Mouse (Mus musculus): ENCODE results near the gene Inpp5d. TPM values are rescaled to one million over a fixed set of nuclear protein-coding genes. Genes with fewer than 3 reads are reported as not detected.

Inpp5d gene
- 5.1 and 6.7 TPM in 2 replicates for polyA plus RNA-seq (2015; fragmentation: Nextera tagmentation; extraction: Ambion mirVana)

GRCm38 (mm10) chr1:87620211-87620668, at the start of gene Inpp5d:
Inpp5d (plus strand) TSS chr1:87620312.
- H3K4me3 ChIP-seq (replicated peaks) = peak within 1 kb of the TSS; percentile 25
- no peaks in the 10 kb centered on the region for H3K27me3 ChIP-seq (replicated peaks)
- no peak for ATAC-seq (ENCODE audit: insufficient read depth, low FRiP score, low read depth)
- no peaks in the 10 kb centered on the region for H3K9me3 ChIP-seq
- H3K4me1 ChIP-seq = no peaks in the 10 kb centered on the region
- 73% methylated on average over 12 of the region's 12 CpGs for WGBS
- H3K4me2 ChIP-seq = peak within 1 kb of the TSS; percentile 2
- no peak within 1 kb of the TSS for H3K9ac ChIP-seq
- H3K27ac ChIP-seq = 0 out of 2 replicates have a peak within 1 kb of the TSS, but pooled peaks have one; percentile 28
- no peaks in the 10 kb centered on the region for H3K36me3 ChIP-seq

- Histone ChIP-seq H3K4me2 (peak overlapping the region; percentile 42), H3K4me1 (peaks cover 16% of the 10 kb centered on the region), H3K4me3 (replicated peaks) (peak overlapping the region; percentile 25), H3K9me3 (no peaks in the 10 kb centered on the region), H3K9ac (no peak overlapping the region), H3K27me3 (replicated peaks) (no peaks in the 10 kb centered on the region), H3K36me3 (no peaks in the 10 kb centered on the region), H3K27ac (peak overlapping the region; percentile 69)
- ATAC-seq (ENCODE audit: insufficient read depth, low FRiP score, low read depth) = no peak
- WGBS = 51% methylated on average over 5 of the region's 5 CpGs
Observed at GRCm38 (mm10) chr1:87573261-87573660, 46.9 kb upstream of the Inpp5d start.

- peak within 1 kb of the TSS; percentile 42 for H3K4me2 ChIP-seq
- WGBS = 49% methylated on average over 6 of the region's 6 CpGs
- no peaks in the 10 kb centered on the region for H3K9me3 ChIP-seq
- H3K36me3 ChIP-seq = no peaks in the 10 kb centered on the region
- H3K27me3 ChIP-seq (replicated peaks) = no peaks in the 10 kb centered on the region
- peak within 1 kb of the TSS; percentile 25 for H3K4me3 ChIP-seq (replicated peaks)
- H3K27ac ChIP-seq = peak within 1 kb of the TSS; percentile 89
- peaks cover 16% of the 10 kb centered on the region for H3K4me1 ChIP-seq
- peak; percentile 91 for ATAC-seq (ENCODE audit: insufficient read depth, low FRiP score, low read depth)
- H3K9ac ChIP-seq = no peak within 1 kb of the TSS
Observed at GRCm38 (mm10) chr1:87573800-87574215, 46.3 kb upstream of the Inpp5d start, which contains the start of gene Ngef. Ngef (minus strand) TSS chr1:87573870.

- peak overlapping the region; percentile 42 for H3K4me2 ChIP-seq
- peak overlapping the region; percentile 89 for H3K27ac ChIP-seq
- no peaks in the 10 kb centered on the region for H3K27me3 ChIP-seq (replicated peaks)
- H3K36me3 ChIP-seq = no peaks in the 10 kb centered on the region
- WGBS = 37% methylated on average over 6 of the region's 6 CpGs
- H3K4me3 ChIP-seq (replicated peaks) = peak overlapping the region; percentile 5; the same call in 1 of the 2 replicates
- 0 out of 2 replicates have a peak, but pooled peaks have one; percentile 17 for ATAC-seq (ENCODE audit: insufficient read depth, low FRiP score, low read depth)
- no peaks in the 10 kb centered on the region for H3K9me3 ChIP-seq
- peaks cover 16% of the 10 kb centered on the region for H3K4me1 ChIP-seq
- H3K9ac ChIP-seq = no peak overlapping the region
Observed at GRCm38 (mm10) chr1:87574353-87574752, 45.8 kb upstream of the Inpp5d start.

- Histone ChIP-seq H3K4me1 (peaks cover 16% of the 10 kb centered on the region), H3K27me3 (replicated peaks) (no peaks in the 10 kb centered on the region), H3K9me3 (no peaks in the 10 kb centered on the region), H3K4me3 (replicated peaks) (no peak overlapping the region), H3K4me2 (peak overlapping the region; percentile 42; the same call in 1 of the 2 replicates), H3K9ac (no peak overlapping the region), H3K36me3 (no peaks in the 10 kb centered on the region), H3K27ac (peak overlapping the region; percentile 89)
- peak; percentile 76 for ATAC-seq (ENCODE audit: insufficient read depth, low FRiP score, low read depth)
- 41% methylated on average over 7 of the region's 7 CpGs for WGBS
Observed at GRCm38 (mm10) chr1:87574785-87575184, 45.3 kb upstream of the Inpp5d start.

- no peak for ATAC-seq (ENCODE audit: insufficient read depth, low FRiP score, low read depth)
Observed at GRCm38 (mm10) chr1:87578965-87579364, 41.1 kb upstream of the Inpp5d start.

GRCm38 (mm10) chr1:87580824-87581223, 39.3 kb upstream of the Inpp5d start:
- H3K9me3 ChIP-seq = no peaks in the 10 kb centered on the region
- H3K4me1 ChIP-seq = no peaks in the 10 kb centered on the region
- H3K9ac ChIP-seq = no peak overlapping the region
- no peak overlapping the region for H3K4me3 ChIP-seq (replicated peaks)
- H3K27me3 ChIP-seq (replicated peaks) = no peaks in the 10 kb centered on the region
- no peaks in the 10 kb centered on the region for H3K36me3 ChIP-seq
- no peak overlapping the region for H3K4me2 ChIP-seq
- no peak for ATAC-seq (ENCODE audit: insufficient read depth, low FRiP score, low read depth)
- no peak overlapping the region for H3K27ac ChIP-seq
- WGBS = 16% methylated on average over 3 of the region's 3 CpGs

More at GRCm38 (mm10) chr1:87578965-87579364, 41.1 kb upstream of the Inpp5d start:
- no peaks in the 10 kb centered on the region for H3K36me3 ChIP-seq
- no peaks in the 10 kb centered on the region for H3K27me3 ChIP-seq (replicated peaks)
- no peak overlapping the region for H3K27ac ChIP-seq
- H3K9me3 ChIP-seq = no peaks in the 10 kb centered on the region
- H3K9ac ChIP-seq = no peak overlapping the region
- H3K4me1 ChIP-seq = peaks cover 13% of the 10 kb centered on the region
- H3K4me3 ChIP-seq (replicated peaks) = no peak overlapping the region
- WGBS = 75% methylated on average over 6 of the region's 6 CpGs
- no peak overlapping the region for H3K4me2 ChIP-seq

GRCm38 (mm10) chr1:87589162-87589561, 30.9 kb upstream of the Inpp5d start:
- WGBS = 86% methylated on average over 7 of the region's 7 CpGs
- no peaks in the 10 kb centered on the region for H3K4me1 ChIP-seq
- H3K27ac ChIP-seq = no peak overlapping the region

GRCm38 (mm10) chr1:87589980-87590379, 30.1 kb upstream of the Inpp5d start:
- ATAC-seq (ENCODE audit: insufficient read depth, low FRiP score, low read depth) = no peak
- no peaks in the 10 kb centered on the region for H3K4me1 ChIP-seq
- H3K4me3 ChIP-seq (replicated peaks) = no peak overlapping the region
- H3K9ac ChIP-seq = no peak overlapping the region
- no peak overlapping the region for H3K4me2 ChIP-seq
- H3K36me3 ChIP-seq = no peaks in the 10 kb centered on the region
- H3K27ac ChIP-seq = no peak overlapping the region
- H3K27me3 ChIP-seq (replicated peaks) = no peaks in the 10 kb centered on the region
- no peaks in the 10 kb centered on the region for H3K9me3 ChIP-seq
- 85% methylated on average over 8 of the region's 8 CpGs for WGBS

More at GRCm38 (mm10) chr1:87589162-87589561, 30.9 kb upstream of the Inpp5d start:
- no peaks in the 10 kb centered on the region for H3K9me3 ChIP-seq
- H3K4me3 ChIP-seq (replicated peaks) = no peak overlapping the region
- no peak overlapping the region for H3K9ac ChIP-seq
- no peak overlapping the region for H3K4me2 ChIP-seq
- ATAC-seq (ENCODE audit: insufficient read depth, low FRiP score, low read depth) = no peak
- no peaks in the 10 kb centered on the region for H3K36me3 ChIP-seq
- H3K27me3 ChIP-seq (replicated peaks) = no peaks in the 10 kb centered on the region

- no peak overlapping the region for H3K27ac ChIP-seq
- H3K36me3 ChIP-seq = no peaks in the 10 kb centered on the region
- H3K27me3 ChIP-seq (replicated peaks) = no peaks in the 10 kb centered on the region
- H3K4me2 ChIP-seq = no peak overlapping the region
- no peaks in the 10 kb centered on the region for H3K9me3 ChIP-seq
- WGBS = 60% methylated on average over 3 of the region's 3 CpGs
- no peaks in the 10 kb centered on the region for H3K4me1 ChIP-seq
- no peak overlapping the region for H3K4me3 ChIP-seq (replicated peaks)
- no peak for ATAC-seq (ENCODE audit: insufficient read depth, low FRiP score, low read depth)
- no peak overlapping the region for H3K9ac ChIP-seq
Observed at GRCm38 (mm10) chr1:87594261-87594660, 25.9 kb upstream of the Inpp5d start.

GRCm38 (mm10) chr1:87594671-87595070, 25.4 kb upstream of the Inpp5d start:
- no peak for ATAC-seq (ENCODE audit: insufficient read depth, low FRiP score, low read depth)
- H3K4me1 ChIP-seq = no peaks in the 10 kb centered on the region
- H3K27ac ChIP-seq = no peak overlapping the region
- 92% methylated on average over 10 of the region's 10 CpGs for WGBS
- H3K9ac ChIP-seq = no peak overlapping the region
- H3K9me3 ChIP-seq = no peaks in the 10 kb centered on the region
- H3K4me2 ChIP-seq = no peak overlapping the region
- H3K27me3 ChIP-seq (replicated peaks) = no peaks in the 10 kb centered on the region
- H3K36me3 ChIP-seq = no peaks in the 10 kb centered on the region
- no peak overlapping the region for H3K4me3 ChIP-seq (replicated peaks)

- WGBS = 74% methylated on average over 7 of the region's 7 CpGs
Observed at GRCm38 (mm10) chr1:87600533-87600932, 19.6 kb upstream of the Inpp5d start.

More at GRCm38 (mm10) chr1:87600533-87600932, 19.6 kb upstream of the Inpp5d start:
- Histone ChIP-seq H3K4me2 (no peak overlapping the region), H3K27ac (no peak overlapping the region), H3K4me1 (no peaks in the 10 kb centered on the region), H3K9ac (no peak overlapping the region), H3K27me3 (replicated peaks) (no peaks in the 10 kb centered on the region), H3K4me3 (replicated peaks) (no peak overlapping the region), H3K9me3 (no peaks in the 10 kb centered on the region), H3K36me3 (no peaks in the 10 kb centered on the region)
- ATAC-seq (ENCODE audit: insufficient read depth, low FRiP score, low read depth) = no peak
